Mouse (Mus musculus): ENCODE results near the gene Bri3. TPM values are rescaled to one million over a fixed set of nuclear protein-coding genes. Genes with fewer than 3 reads are reported as not detected.

The Bri3 gene
- total and polyA plus RNA-seq, 2 experiments = 24.9 to 74.6 TPM

GRCm38 (mm10) chr5:144223899-144224816 lies 20.1 kb upstream of the Bri3 start:
- peak overlapping the region; percentile 71 for H3K4me3 ChIP-seq (ENCODE audit: insufficient read depth, low read depth, low read length)
- H3K27ac ChIP-seq (replicated peaks; ENCODE audit: insufficient read depth, low read depth, low read length) = peak overlapping the region; percentile 85
- 17% methylated on average over 18 of the region's 18 CpGs for WGBS
- H3K36me3 ChIP-seq (ENCODE audit: control insufficient read depth, insufficient read depth, low read length) = no peaks in the 10 kb centered on the region
- no peaks in the 10 kb centered on the region for H3K79me2 ChIP-seq (ENCODE audit: control insufficient read depth, insufficient read depth, low read length)
- peak; percentile 53 for DNase-seq (ENCODE audit: extremely low read depth, low read depth, low spot score)
- H3K27me3 ChIP-seq (ENCODE audit: control insufficient read depth, insufficient read depth, low read length) = no peaks in the 10 kb centered on the region
- no peak for TF ChIP-seq CTCF (IDR thresholded peaks at IDR 0.05; ENCODE audit: low read depth, low read length)
- H3K4me1 ChIP-seq (ENCODE audit: control insufficient read depth, insufficient read depth, low read length) = peaks cover 8% of the 10 kb centered on the region
- H3K9ac ChIP-seq (ENCODE audit: low read depth, low read length) = peak overlapping the region; percentile 87

GRCm38 (mm10) chr5:144226220-144226619 lies 18.0 kb upstream of the Bri3 start:
- Histone ChIP-seq H3K4me3 (ENCODE audit: insufficient read depth, low read depth, low read length) (no peak overlapping the region), H3K9ac (ENCODE audit: low read depth, low read length) (no peak overlapping the region), H3K4me1 (ENCODE audit: control insufficient read depth, insufficient read depth, low read length) (peaks cover 6% of the 10 kb centered on the region), H3K36me3 (ENCODE audit: control insufficient read depth, insufficient read depth, low read length) (no peaks in the 10 kb centered on the region), H3K27me3 (ENCODE audit: control insufficient read depth, insufficient read depth, low read length) (no peaks in the 10 kb centered on the region), H3K27ac (replicated peaks; ENCODE audit: insufficient read depth, low read depth, low read length) (no peak overlapping the region), H3K79me2 (ENCODE audit: control insufficient read depth, insufficient read depth, low read length) (no peaks in the 10 kb centered on the region)
- WGBS = 54% methylated on average over 11 of the region's 11 CpGs
- no peak for DNase-seq (ENCODE audit: extremely low read depth, low read depth, low spot score)
- TF ChIP-seq POLR2A (IDR thresholded peaks at IDR 0.05; ENCODE audit: extremely low read depth, insufficient read depth, low read length) (no peak), CTCF (IDR thresholded peaks at IDR 0.05; ENCODE audit: low read depth, low read length) (no peak)

- no peak overlapping the region for H3K27ac ChIP-seq (replicated peaks; ENCODE audit: insufficient read depth, low read depth, low read length)
- no peaks in the 10 kb centered on the region for H3K27me3 ChIP-seq (ENCODE audit: control insufficient read depth, insufficient read depth, low read length)
- H3K4me3 ChIP-seq (ENCODE audit: insufficient read depth, low read depth, low read length) = no peak overlapping the region
- no peaks in the 10 kb centered on the region for H3K36me3 ChIP-seq (ENCODE audit: control insufficient read depth, insufficient read depth, low read length)
- no peaks in the 10 kb centered on the region for H3K79me2 ChIP-seq (ENCODE audit: control insufficient read depth, insufficient read depth, low read length)
- no peak for DNase-seq (ENCODE audit: extremely low read depth, low read depth, low spot score)
- H3K4me1 ChIP-seq (ENCODE audit: control insufficient read depth, insufficient read depth, low read length) = peaks cover 11% of the 10 kb centered on the region
- TF ChIP-seq CTCF (IDR thresholded peaks at IDR 0.05; ENCODE audit: low read depth, low read length) (no peak), POLR2A (IDR thresholded peaks at IDR 0.05; ENCODE audit: extremely low read depth, insufficient read depth, low read length) (no peak)
- WGBS = 91% methylated on average over 7 of the region's 7 CpGs
- H3K9ac ChIP-seq (ENCODE audit: low read depth, low read length) = no peak overlapping the region
These were observed 14.0 kb upstream of the Bri3 start for GRCm38 (mm10) chr5:144230216-144230615.

- Histone ChIP-seq H3K79me2 (ENCODE audit: control insufficient read depth, insufficient read depth, low read length) (no peaks in the 10 kb centered on the region), H3K36me3 (ENCODE audit: control insufficient read depth, insufficient read depth, low read length) (no peaks in the 10 kb centered on the region), H3K4me1 (ENCODE audit: control insufficient read depth, insufficient read depth, low read length) (peaks cover 11% of the 10 kb centered on the region), H3K9ac (ENCODE audit: low read depth, low read length) (no peak overlapping the region), H3K27ac (replicated peaks; ENCODE audit: insufficient read depth, low read depth, low read length) (no peak overlapping the region), H3K27me3 (ENCODE audit: control insufficient read depth, insufficient read depth, low read length) (no peaks in the 10 kb centered on the region), H3K4me3 (ENCODE audit: insufficient read depth, low read depth, low read length) (no peak overlapping the region)
- peak; percentile 57 for DNase-seq (ENCODE audit: extremely low read depth, low read depth, low spot score)
- 64% methylated on average over 1 of the region's 1 CpGs for WGBS
- peak; percentile 51 for TF ChIP-seq CTCF (IDR thresholded peaks at IDR 0.05; ENCODE audit: low read depth, low read length)
- no peak for TF ChIP-seq POLR2A (IDR thresholded peaks at IDR 0.05; ENCODE audit: extremely low read depth, insufficient read depth, low read length)
These were observed 12.8 kb upstream of the Bri3 start for GRCm38 (mm10) chr5:144231410-144231809.

GRCm38 (mm10) chr5:144232531-144232930 lies 11.7 kb upstream of the Bri3 start:
- TF ChIP-seq CTCF (IDR thresholded peaks at IDR 0.05; ENCODE audit: low read depth, low read length) (no peak), POLR2A (IDR thresholded peaks at IDR 0.05; ENCODE audit: extremely low read depth, insufficient read depth, low read length) (no peak)
- peak overlapping the region; percentile 60 for H3K27ac ChIP-seq (replicated peaks; ENCODE audit: insufficient read depth, low read depth, low read length)
- H3K4me3 ChIP-seq (ENCODE audit: insufficient read depth, low read depth, low read length) = no peak overlapping the region
- H3K36me3 ChIP-seq (ENCODE audit: control insufficient read depth, insufficient read depth, low read length) = no peaks in the 10 kb centered on the region
- peaks cover 11% of the 10 kb centered on the region for H3K4me1 ChIP-seq (ENCODE audit: control insufficient read depth, insufficient read depth, low read length)
- 52% methylated on average over 5 of the region's 5 CpGs for WGBS
- no peaks in the 10 kb centered on the region for H3K79me2 ChIP-seq (ENCODE audit: control insufficient read depth, insufficient read depth, low read length)
- DNase-seq (ENCODE audit: extremely low read depth, low read depth, low spot score) = peak; percentile 93
- H3K9ac ChIP-seq (ENCODE audit: low read depth, low read length) = no peak overlapping the region
- no peaks in the 10 kb centered on the region for H3K27me3 ChIP-seq (ENCODE audit: control insufficient read depth, insufficient read depth, low read length)

- TF ChIP-seq CTCF (IDR thresholded peaks at IDR 0.05; ENCODE audit: low read depth, low read length) (no peak), POLR2A (IDR thresholded peaks at IDR 0.05; ENCODE audit: extremely low read depth, insufficient read depth, low read length) (no peak)
- DNase-seq (ENCODE audit: extremely low read depth, low read depth, low spot score) = no peak
- Histone ChIP-seq H3K27me3 (ENCODE audit: control insufficient read depth, insufficient read depth, low read length) (no peaks in the 10 kb centered on the region), H3K36me3 (ENCODE audit: control insufficient read depth, insufficient read depth, low read length) (no peaks in the 10 kb centered on the region), H3K4me1 (ENCODE audit: control insufficient read depth, insufficient read depth, low read length) (peaks cover 11% of the 10 kb centered on the region), H3K9ac (ENCODE audit: low read depth, low read length) (no peak overlapping the region), H3K4me3 (ENCODE audit: insufficient read depth, low read depth, low read length) (no peak overlapping the region), H3K79me2 (ENCODE audit: control insufficient read depth, insufficient read depth, low read length) (no peaks in the 10 kb centered on the region), H3K27ac (replicated peaks; ENCODE audit: insufficient read depth, low read depth, low read length) (peak overlapping the region; percentile 63)
- WGBS = 67% methylated on average over 6 of the region's 6 CpGs
These were observed 10.0 kb upstream of the Bri3 start for GRCm38 (mm10) chr5:144234222-144234621.
